Mouse (Mus musculus) ES-CJ7 (cell line): ENCODE measurements at regions not wholly inside any gene's neighbourhood (a gene's known extent, or its start where the extent isn't known, plus 50 kb on each side); places are given as distances from the start of the nearest gene placed in this dataset.
"Not testable (repeated sequence)": the region's sequence is repeated elsewhere in the genome, so short reads cannot be mapped to it uniquely, and the experiment has no call there.

Source experiments
- DNase-seq: peaks from one replicate; pipeline ENCODE4 v3.0.0; 2011; ENCODE audit warnings: low read depth, low spot score

DNA sequence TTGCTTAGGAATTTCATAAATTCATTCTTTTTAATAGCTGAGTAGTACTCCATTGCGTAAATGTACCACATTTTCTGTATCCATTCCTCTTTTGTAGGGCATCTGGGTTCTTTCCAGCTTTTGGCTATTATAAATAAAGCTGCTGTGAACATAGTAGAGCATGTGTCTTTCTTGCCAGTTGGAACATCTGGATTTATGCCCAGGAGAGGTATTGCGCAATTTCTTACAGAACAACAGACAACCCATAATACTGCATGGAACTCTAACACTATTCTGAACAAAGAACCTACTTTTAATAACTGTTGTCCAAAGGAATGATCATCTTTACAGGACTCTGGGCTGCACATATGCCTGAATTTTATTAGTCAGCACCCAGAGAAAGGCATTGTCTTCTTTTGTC is 373.4 kb downstream of the Casp12 start:
- DNase-seq = not testable (repeated sequence)

DNA sequence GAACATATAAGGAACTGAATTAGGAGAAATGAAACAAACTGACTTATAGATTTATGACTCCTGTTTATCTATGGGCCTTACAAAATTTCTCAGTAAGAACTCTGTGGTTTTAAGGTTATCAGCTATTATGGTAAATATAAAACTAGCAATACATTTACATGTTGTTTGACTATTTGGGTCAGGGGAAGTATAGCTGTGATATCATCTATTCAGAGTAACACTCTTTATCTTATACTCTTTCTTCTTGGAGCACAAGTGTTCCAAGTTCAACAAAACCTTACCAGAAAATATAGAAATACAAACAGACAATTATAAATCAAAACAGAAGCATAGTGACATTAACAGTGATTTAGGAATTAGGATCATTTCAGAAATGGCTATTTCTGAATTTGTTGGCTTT is 383.6 kb downstream of the Casp12 start:
- no peak for DNase-seq

DNA sequence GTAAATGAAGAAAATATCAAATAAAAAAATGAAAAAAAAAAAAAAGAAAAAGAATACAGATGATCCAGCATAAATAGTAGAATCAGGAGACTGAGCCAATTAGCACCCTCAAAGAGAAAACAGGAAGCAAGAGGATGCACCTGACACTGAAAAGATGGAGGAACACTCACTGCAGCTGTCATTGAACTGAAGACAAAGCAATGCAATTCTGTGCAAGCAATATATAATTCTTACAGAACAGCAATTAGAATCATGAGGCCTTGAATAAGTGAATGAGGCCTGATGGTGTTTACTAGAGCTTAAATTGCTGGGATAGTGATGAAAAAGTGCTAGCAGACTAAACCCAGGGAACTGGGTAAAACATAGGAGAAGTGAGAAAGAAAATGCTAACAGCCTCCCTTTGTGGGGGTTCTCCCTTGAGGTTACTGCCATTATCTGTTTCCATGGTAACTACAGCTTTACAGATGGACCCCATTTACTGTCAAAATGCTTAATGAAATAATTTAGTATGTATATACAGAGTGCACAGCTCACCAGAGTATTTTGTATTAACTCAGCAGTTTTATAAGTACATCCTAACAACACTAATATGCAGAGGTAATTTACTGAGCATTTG is 407.6 kb downstream of the Casp12 start:
- DNase-seq = no peak

DNA sequence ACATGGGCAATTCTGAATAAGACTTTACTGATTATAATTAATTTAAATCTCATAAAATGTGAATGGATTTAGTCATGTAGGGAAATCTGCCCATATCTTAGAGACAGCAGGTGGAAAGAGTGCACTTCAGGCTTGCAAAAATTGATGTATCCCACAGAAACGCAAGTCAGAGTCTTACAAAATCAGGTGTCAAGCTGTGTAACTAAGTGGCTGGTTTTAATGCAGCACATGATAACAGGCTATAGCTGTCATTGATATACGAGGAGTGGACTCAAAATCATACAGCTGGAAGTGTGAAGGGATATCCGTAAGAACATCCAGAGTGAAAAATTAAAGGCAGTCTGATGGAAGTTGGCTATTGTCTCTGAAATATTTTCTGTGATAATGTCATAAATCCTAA is 408.6 kb downstream of the Casp12 start:
- no peak for DNase-seq

DNA sequence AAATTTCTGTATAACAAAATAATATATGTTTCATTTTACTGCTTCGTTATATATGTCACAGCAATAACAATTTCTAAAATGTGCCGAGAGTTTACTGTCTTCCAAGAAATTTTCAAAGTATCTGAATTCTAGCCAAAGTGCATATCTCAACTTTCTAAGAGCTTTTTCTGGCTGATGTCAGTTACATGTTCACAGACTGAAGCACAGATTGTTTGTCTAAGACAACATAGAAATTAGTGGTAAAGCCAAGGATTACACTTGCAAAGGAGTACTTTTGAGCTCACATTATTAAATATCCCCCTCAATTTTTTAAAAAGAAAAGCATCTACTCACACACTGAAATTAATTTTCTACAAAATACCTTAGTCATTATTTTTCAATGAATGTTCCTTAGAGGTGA is 407.2 kb upstream of the Pdgfd start:
- no peak for DNase-seq

DNA sequence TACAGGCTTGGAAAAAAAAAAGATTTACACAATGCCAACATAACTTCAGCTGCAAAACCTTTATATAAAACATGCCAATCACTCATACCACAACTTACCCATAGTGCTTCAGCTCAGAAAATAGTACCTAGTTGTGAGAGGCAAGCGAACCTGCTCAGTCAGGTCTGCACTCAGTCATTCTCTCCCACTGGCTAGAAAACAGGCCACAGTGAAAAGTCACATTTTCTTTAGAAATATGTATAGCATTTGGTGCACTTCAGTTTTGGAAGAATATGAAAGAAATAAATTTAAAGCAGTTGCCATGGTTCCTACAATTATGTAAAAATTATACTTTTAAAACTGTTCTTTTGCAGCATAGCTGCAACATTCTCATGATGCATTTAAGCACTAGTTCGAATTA is 398.5 kb upstream of the Pdgfd start:
- DNase-seq = no peak

DNA sequence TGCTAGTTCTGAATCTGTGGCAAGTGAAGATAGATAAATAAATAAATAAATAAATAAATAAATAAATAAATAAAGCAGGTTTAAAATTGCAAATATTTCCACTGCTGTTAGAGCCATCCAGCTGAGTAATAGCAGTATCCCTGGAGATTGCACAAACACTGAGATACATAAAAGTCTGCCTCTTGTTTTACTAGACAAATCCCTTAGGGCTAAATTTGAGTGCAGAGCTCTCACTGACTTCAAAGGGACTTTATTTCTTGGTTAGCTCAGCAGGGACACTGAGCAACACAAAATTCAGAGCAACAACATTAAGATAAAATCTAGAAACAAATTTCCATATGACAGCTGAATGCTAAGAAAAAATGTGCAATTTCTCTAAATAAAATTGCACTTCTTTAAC is 397.2 kb upstream of the Pdgfd start:
- no peak for DNase-seq
